Mouse (Mus musculus): ENCODE results near the gene Col5a3. TPM values are rescaled to one million over a fixed set of nuclear protein-coding genes. Genes with fewer than 3 reads are reported as not detected.

The Col5a3 gene
- polyA plus RNA-seq, 1 experiment from 2014 or later: 2.4 TPM

DNA sequence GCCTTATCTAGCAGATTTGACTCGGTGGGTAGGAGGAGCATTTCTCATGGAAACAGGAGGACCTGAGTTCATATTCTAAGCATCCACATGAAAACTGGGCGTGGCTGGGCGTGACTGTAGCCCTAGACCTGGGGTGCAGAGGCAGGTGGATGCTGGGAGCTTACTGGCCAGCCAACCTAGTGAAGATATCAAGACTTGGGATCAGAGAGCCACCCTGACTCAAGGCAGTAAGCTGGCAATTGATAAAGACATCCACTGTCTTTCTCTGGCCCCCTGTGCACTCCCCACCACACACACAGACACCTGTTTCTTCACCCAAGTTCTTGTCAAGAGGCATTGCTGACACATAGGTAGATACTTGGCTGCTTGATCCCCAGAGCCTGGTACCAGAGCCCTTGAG, 66.3 kb downstream of the Col5a3 start:
- WGBS: 55% methylated on average over 3 of the region's 3 CpGs
- DNase-seq (ENCODE audit: low spot score): no peak
- TF ChIP-seq CTCF (IDR thresholded peaks at IDR 0.05; ENCODE audit: low read depth): no peak
- no peak for TF ChIP-seq EP300 (optimal IDR thresholded peaks at IDR 0.05)
- Histone ChIP-seq H3K9me3 (ENCODE audit: control insufficient read depth, low read length) (no peaks in the 10 kb centered on the region), H3K27me3 (ENCODE audit: control insufficient read depth, insufficient read depth, low read length) (peaks cover 2% of the 10 kb centered on the region; the same call in 1 of the 2 replicates), H3K27ac (replicated peaks) (no peak overlapping the region), H3K36me3 (ENCODE audit: control insufficient read depth, insufficient read depth, low read length) (no peaks in the 10 kb centered on the region), H3K4me1 (replicated peaks; ENCODE audit: control insufficient read depth, insufficient read depth) (no peaks in the 10 kb centered on the region), H3K9ac (ENCODE audit: low read length) (no peak overlapping the region), H3K4me3 (ENCODE audit: low read depth, low read length) (no peak overlapping the region), H3K4me2 (replicated peaks; ENCODE audit: low read depth) (no peak overlapping the region)
- no peak for ATAC-seq (ENCODE audit: low FRiP score, low TSS enrichment)

DNA sequence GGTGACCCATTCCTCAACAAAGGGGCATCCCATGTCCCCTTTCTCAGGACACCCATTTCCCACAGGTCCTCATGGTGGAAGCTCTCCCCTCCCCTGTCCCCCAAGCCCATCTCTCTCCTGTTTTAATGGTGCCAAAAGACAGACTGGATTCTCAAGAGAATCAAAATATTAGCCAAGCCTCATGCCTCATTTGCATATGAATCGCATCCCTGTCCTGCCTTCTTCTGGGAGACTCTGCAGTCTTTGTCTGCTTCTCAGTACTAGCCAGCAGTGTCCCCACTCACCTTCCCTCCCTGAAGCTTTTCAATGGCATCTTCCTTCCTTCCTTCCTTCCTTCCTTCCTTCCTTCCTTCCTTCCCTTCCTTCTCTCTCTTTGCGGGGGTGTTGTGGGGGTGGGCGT, 67.2 kb downstream of the Col5a3 start:
- Histone ChIP-seq H3K36me3 (ENCODE audit: control insufficient read depth, insufficient read depth, low read length) (no peaks in the 10 kb centered on the region), H3K4me2 (replicated peaks; ENCODE audit: low read depth) (no peak overlapping the region), H3K4me3 (ENCODE audit: low read depth, low read length) (no peak overlapping the region), H3K9ac (ENCODE audit: low read length) (no peak overlapping the region), H3K4me1 (replicated peaks; ENCODE audit: control insufficient read depth, insufficient read depth) (no peaks in the 10 kb centered on the region), H3K27me3 (ENCODE audit: control insufficient read depth, insufficient read depth, low read length) (peaks cover 2% of the 10 kb centered on the region; the same call in 1 of the 2 replicates), H3K9me3 (ENCODE audit: control insufficient read depth, low read length) (no peaks in the 10 kb centered on the region), H3K27ac (replicated peaks) (no peak overlapping the region)
- ATAC-seq (ENCODE audit: low FRiP score, low TSS enrichment) (no peak), DNase-seq (ENCODE audit: low spot score) (no peak)
- no peak for TF ChIP-seq EP300 (optimal IDR thresholded peaks at IDR 0.05)
- no peak for TF ChIP-seq CTCF (IDR thresholded peaks at IDR 0.05; ENCODE audit: low read depth)
- WGBS: 16% methylated on average over 3 of the region's 3 CpGs

DNA sequence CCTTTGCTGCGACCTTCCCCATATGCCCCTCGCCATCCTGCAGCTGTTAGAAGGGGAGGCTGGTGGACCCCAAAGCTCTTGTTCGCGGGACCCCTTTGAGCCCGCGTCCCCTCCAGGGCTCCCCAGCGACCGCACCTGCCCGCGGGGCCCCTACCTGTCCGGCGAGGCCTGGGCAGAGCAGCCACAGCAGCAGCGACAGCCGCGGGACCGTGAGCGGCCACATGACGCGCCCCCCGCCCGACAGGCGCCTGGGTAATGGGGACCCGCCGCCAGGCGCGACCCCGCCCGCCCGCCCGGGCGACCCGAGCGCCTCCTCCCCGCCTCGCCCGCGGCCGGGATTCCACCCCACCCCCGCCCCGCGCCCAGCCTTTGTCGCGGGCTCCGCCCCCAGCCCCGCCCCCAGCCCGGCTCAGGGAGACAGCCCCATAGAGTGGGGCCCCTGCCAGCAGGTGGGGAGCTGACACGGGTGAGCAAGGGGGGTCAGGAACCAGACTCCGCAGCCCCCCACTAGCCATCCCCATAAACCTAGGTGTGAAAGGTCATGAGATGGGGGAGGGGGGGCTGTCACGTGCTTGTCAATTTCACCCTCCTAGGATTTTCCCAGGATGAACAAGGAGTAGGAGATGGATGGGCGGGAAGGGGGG, 68.7 kb downstream of the Col5a3 start, which contains the start of gene Olfm2:
Gene Olfm2, minus strand, starts transcription at position 333 of the 644 bp plus-strand sequence.
- Histone ChIP-seq H3K9me3 (ENCODE audit: control insufficient read depth, low read length) (no peaks in the 10 kb centered on the region), H3K27me3 (ENCODE audit: control insufficient read depth, insufficient read depth, low read length) (peaks cover 2% of the 10 kb centered on the region; the same call in 1 of the 2 replicates), H3K36me3 (ENCODE audit: control insufficient read depth, insufficient read depth, low read length) (no peaks in the 10 kb centered on the region), H3K27ac (replicated peaks) (no peak within 1 kb of the TSS), H3K4me3 (ENCODE audit: low read depth, low read length) (peak within 1 kb of the TSS; percentile 40), H3K4me2 (replicated peaks; ENCODE audit: low read depth) (peak within 1 kb of the TSS; percentile 65), H3K9ac (ENCODE audit: low read length) (peak within 1 kb of the TSS; percentile 41), H3K4me1 (replicated peaks; ENCODE audit: control insufficient read depth, insufficient read depth) (no peaks in the 10 kb centered on the region)
- TF ChIP-seq EP300 (optimal IDR thresholded peaks at IDR 0.05): no peak
- TF ChIP-seq CTCF (IDR thresholded peaks at IDR 0.05; ENCODE audit: low read depth): no peak
- ATAC-seq (ENCODE audit: low FRiP score, low TSS enrichment) (peak; percentile 45), DNase-seq (ENCODE audit: low spot score) (peak; percentile 60)
- 0% methylated on average over 19 of the region's 50 CpGs for WGBS

DNA sequence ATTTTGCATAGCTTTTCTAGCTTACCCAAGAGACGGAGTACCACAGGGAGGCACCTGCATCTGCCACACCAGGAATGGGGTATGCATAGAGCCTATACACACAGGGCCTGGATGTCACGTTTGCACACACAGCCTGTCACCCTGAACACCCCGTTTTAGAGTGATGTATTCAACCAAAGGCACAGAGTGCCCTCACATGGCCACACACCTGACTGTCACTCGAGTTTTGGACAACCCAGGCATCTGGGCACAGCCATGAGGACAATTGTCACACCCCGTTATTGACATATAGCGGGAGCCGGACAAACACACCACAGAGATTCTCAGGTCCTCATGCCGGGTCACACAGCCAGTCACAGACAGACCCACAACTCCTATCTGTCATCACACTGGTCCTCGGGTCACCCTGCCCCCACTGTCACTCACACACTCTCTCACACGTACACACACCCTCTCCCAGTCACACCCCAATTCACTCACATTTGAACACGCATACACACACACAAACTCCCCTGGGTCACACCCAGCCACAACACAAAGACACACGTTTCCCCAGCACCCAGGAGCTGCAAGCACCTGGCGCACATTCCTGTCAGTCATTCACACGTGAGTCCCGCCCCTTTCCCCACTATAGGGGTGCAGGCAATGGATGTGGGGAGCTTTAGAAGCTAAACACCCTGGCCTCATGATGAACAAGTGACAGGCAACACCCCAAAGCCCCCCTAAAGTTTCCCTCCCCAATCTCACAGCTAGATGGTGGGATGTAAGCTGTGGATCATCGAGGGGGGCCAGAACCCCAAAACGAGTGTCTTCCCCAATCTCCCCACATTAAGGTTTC, 69.5 kb downstream of the Col5a3 start:
- DNase-seq (ENCODE audit: low spot score) (no peak), ATAC-seq (ENCODE audit: low FRiP score, low TSS enrichment) (peak; percentile 1; the same call in 1 of the 2 replicates)
- Histone ChIP-seq H3K9ac (ENCODE audit: low read length) (peak overlapping the region; percentile 41; the same call in 1 of the 2 replicates), H3K27ac (replicated peaks) (no peak overlapping the region), H3K36me3 (ENCODE audit: control insufficient read depth, insufficient read depth, low read length) (no peaks in the 10 kb centered on the region), H3K4me1 (replicated peaks; ENCODE audit: control insufficient read depth, insufficient read depth) (no peaks in the 10 kb centered on the region), H3K4me2 (replicated peaks; ENCODE audit: low read depth) (peak overlapping the region; percentile 65), H3K4me3 (ENCODE audit: low read depth, low read length) (peak overlapping the region; percentile 40; the same call in 1 of the 2 replicates), H3K27me3 (ENCODE audit: control insufficient read depth, insufficient read depth, low read length) (peaks cover 2% of the 10 kb centered on the region; the same call in 1 of the 2 replicates), H3K9me3 (ENCODE audit: control insufficient read depth, low read length) (no peaks in the 10 kb centered on the region)
- 11% methylated on average over 17 of the region's 17 CpGs for WGBS
- TF ChIP-seq CTCF (IDR thresholded peaks at IDR 0.05; ENCODE audit: low read depth) (no peak), EP300 (optimal IDR thresholded peaks at IDR 0.05) (no peak)

DNA sequence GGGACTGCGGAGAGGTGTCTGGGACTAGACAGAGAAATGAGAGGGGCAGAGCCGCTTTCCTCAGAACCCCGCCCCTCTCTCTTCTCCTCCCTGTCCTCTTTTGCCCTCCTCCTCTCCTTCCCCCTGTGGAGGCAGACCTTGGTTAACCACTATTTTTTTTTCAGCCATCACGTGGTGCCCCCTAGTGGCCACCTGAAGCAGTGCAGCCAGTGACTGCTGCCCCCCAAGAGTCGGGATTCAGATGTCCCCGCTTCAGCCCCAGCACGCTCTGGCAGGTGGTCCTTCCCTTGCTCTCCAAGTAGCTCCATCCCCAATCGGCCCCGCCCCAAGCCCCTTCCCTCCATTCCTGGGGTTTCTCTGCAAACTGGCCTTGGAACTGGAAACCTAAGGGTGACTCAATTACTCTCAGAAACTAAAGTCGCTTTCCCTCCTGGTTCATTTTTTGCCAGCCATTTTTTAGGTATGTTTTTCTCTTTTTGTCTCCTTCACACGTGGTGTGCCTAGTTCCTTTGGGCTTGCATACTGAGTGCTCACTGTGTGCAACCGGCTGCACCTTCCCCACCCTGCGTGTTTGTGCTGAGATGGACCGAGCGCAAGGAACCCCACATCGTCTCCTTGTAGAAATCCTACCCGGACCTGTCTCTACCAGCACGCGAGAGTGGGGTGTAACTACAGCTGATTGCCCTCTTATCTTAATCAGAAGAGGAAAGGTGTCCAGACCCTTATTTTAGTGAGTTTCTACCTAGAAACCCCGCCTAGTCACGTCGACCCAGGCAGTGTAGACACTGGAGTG, 70.7 kb downstream of the Col5a3 start:
- DNase-seq (ENCODE audit: low spot score) (no peak), ATAC-seq (ENCODE audit: low FRiP score, low TSS enrichment) (no peak)
- Histone ChIP-seq H3K27ac (replicated peaks) (no peak overlapping the region), H3K4me1 (replicated peaks; ENCODE audit: control insufficient read depth, insufficient read depth) (no peaks in the 10 kb centered on the region), H3K27me3 (ENCODE audit: control insufficient read depth, insufficient read depth, low read length) (peaks cover 2% of the 10 kb centered on the region; the same call in 1 of the 2 replicates), H3K9me3 (ENCODE audit: control insufficient read depth, low read length) (no peaks in the 10 kb centered on the region), H3K4me2 (replicated peaks; ENCODE audit: low read depth) (no peak overlapping the region), H3K4me3 (ENCODE audit: low read depth, low read length) (no peak overlapping the region), H3K36me3 (ENCODE audit: control insufficient read depth, insufficient read depth, low read length) (no peaks in the 10 kb centered on the region), H3K9ac (ENCODE audit: low read length) (no peak overlapping the region)
- WGBS: 22% methylated on average over 22 of the region's 22 CpGs
- TF ChIP-seq CTCF (IDR thresholded peaks at IDR 0.05; ENCODE audit: low read depth) (peak; percentile 75), EP300 (optimal IDR thresholded peaks at IDR 0.05) (no peak)

All from stomach, postnatal 0 days (tissue).